In genomic region chr13:4281471-4282412, GRCm38 (mm10) we compare ENCODE assay signal across 8 mouse cellular contexts. TPM values are rescaled to one million over a fixed set of nuclear protein-coding genes. Genes with fewer than 3 reads are reported as not detected.
DNase-seq lines count a peak whose midpoint lies in the region; ATAC-seq lines count a peak whose summit lies in the region.
"Had no signal": no experiment of that assay in that cellular context is flagged by ENCODE, and none has a peak within 500 bp of the region (broad histone marks: within the 10 kb centered on the region; RNA-seq: fewer than 3 reads in every experiment).

No protein-coding gene starts in this region.

- H3K4me1 ChIP-seq in midbrain, embryonic 12.5 days = no peaks in the 10 kb centered on the region

- H3K4me3 ChIP-seq in midbrain, embryonic 12.5 days = no peak overlapping the region
- H3K4me3 ChIP-seq: erythroblast, embryonic 14.5 days had no signal

- H3K36me3 ChIP-seq in midbrain, embryonic 12.5 days = no peaks in the 10 kb centered on the region

- intact Hi-C loops in heart, postnatal 14 days (cut with DNase I) = loop anchor here (2.0 to 5.0 kb wide), 2 partner anchors 149 to 269 kb away; no protein-coding TSS in a partner anchor

- no peaks in the 10 kb centered on the region for H3K9me3 ChIP-seq in midbrain, embryonic 12.5 days

- DNase-seq in urinary bladder, postnatal 25 days (ENCODE audit: low spot score) = peak; percentile 26
- no peak for DNase-seq in urinary bladder, adult 2 months (ENCODE audit: low spot score)
- peak; percentile 18 to 61 for DNase-seq in heart, postnatal 14 days
- DNase-seq in layer of hippocampus, adult 9-10 months (ENCODE audit: low spot score) = peak; percentile 21
- no peak for DNase-seq in spleen, adult 12 weeks (ENCODE audit: low spot score)

- ATAC-seq in common myeloid progenitor, adult 5-6 weeks (replicated peaks; ENCODE audit: low read depth, poor library complexity, severe bottlenecking) = peak; percentile 94
- ATAC-seq in midbrain, embryonic 12.5 days (ENCODE audit: low FRiP score, low read depth) = peak; percentile 62

- 40% methylated on average over 7 of the region's 7 CpGs for WGBS in midbrain, embryonic 12.5 days

- H3K4me2 ChIP-seq in midbrain, embryonic 12.5 days (replicated peaks) = no peak overlapping the region

- H3K27me3 ChIP-seq in midbrain, embryonic 12.5 days = no peaks in the 10 kb centered on the region

- H3K27ac ChIP-seq in midbrain, embryonic 12.5 days (replicated peaks) = no peak overlapping the region

- H3K9ac ChIP-seq in midbrain, embryonic 12.5 days (replicated peaks) = no peak overlapping the region

RNA-seq across cellular contexts. Expression of gene Akr1c12, which starts 2.5 kb away (rescaled TPM):
- 0.28 and 0.55 TPM in 2 replicates for polyA plus RNA-seq in urinary bladder, adult 2 months (2012; rRNA removed)
- total RNA-seq in common myeloid progenitor, adult 5-6 weeks (2017) = 3.9 and 6.8 TPM in 2 replicates
- not detected for total RNA-seq in heart, postnatal 14 days (2021)
- polyA plus RNA-seq in midbrain, embryonic 12.5 days (2016; fragmentation: Nextera tagmentation; extraction: Ambion mirVana) = 0.37 TPM in 1 of 2 replicates, not detected in the other
- polyA plus RNA-seq: erythroblast, embryonic 14.5 days had no signal

RNA-seq across cellular contexts. Expression of gene Akr1c19, which starts 53.2 kb away (rescaled TPM):
- polyA plus RNA-seq in urinary bladder, adult 2 months (2012; rRNA removed) = 0.44 and 0.48 TPM in 2 replicates
- total RNA-seq in common myeloid progenitor, adult 5-6 weeks (2017) = not detected in 2 replicates
- total RNA-seq in heart, postnatal 14 days (2021) = 1 to 10 TPM; 1.6 to 2.2 TPM
- polyA plus RNA-seq in midbrain, embryonic 12.5 days (2016; fragmentation: Nextera tagmentation; extraction: Ambion mirVana) = 0.48 and 1.1 TPM in 2 replicates

Comparison
In these comparisons a context has a peak if more than half of its experiments do, and no peak if none do; other contexts are left out.
1. DNase-seq: peak in urinary bladder, postnatal 25 days (single experiment), heart, postnatal 14 days (2 of 2) and layer of hippocampus, adult 9-10 months (single experiment); none in urinary bladder, adult 2 months (single experiment) and spleen, adult 12 weeks (single experiment).